Mouse (Mus musculus): Measurements from ENCODE around the gene Psg16. TPM values are rescaled to one million over a fixed set of nuclear protein-coding genes. Genes with fewer than 3 reads are reported as not detected.

The Psg16 gene
- polyA plus RNA-seq (2012; ENCODE audit: insufficient read depth, insufficient read length, low replicate concordance, missing spikeins), result not detected in 2 replicates

DNA sequence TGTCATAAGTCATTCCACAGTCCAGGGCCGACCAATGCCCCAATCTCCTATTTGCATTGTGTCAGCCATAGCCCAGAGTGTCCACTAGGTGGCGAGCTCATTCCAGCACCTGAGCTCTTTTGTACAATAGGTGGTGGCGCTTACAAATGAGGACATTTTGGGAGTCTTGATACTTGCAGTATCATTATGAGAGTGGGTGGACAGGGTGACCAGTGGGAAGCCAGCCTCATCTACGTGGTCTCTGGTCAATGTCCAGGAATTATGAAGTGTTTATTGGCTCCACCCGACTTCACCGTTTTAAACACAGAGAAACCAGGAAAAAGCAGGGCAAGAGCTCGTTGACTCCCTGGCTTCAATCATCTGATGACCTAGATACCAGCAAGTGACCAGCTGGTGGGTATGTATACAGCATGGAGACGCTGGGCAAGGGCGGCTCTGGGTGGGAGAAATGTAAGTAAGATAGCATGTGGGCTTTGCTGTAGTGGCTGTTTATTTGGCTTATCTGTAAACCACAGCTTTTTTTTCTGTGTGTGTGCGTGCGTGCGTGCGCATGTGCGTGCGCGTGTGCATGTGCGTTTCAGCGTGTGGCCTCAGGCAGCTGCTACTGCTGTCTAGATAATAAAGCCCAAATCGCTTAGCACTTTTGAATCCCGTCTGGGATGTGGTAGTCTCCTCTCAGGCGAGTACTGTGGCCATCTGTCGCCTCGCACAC, at the start of gene Psg16:
TSS of gene Psg16 (plus strand) at position 137 of the 712 bp plus-strand sequence.
- 0 out of 2 replicates have a peak, but pooled peaks have one; percentile 24 for TF ChIP-seq CTCF (IDR thresholded peaks at IDR 0.05; ENCODE audit: insufficient read depth, low read depth, low read length)
- TF ChIP-seq POLR2A (IDR thresholded peaks at IDR 0.05; ENCODE audit: insufficient read depth, low read depth, low read length), result no peak
- WGBS, result 70% methylated on average over 23 of the region's 23 CpGs

GRCm38 (mm10) chr7:17024141-17024540, 49.7 kb upstream of the Psg16 start:
- TF ChIP-seq CTCF (IDR thresholded peaks at IDR 0.05; ENCODE audit: insufficient read depth, low read depth, low read length) (no peak), POLR2A (IDR thresholded peaks at IDR 0.05; ENCODE audit: insufficient read depth, low read depth, low read length) (no peak)
- H3K4me3 ChIP-seq (ENCODE audit: insufficient read depth, low read depth, low read length), result no peak overlapping the region
- no peak overlapping the region for H3K27ac ChIP-seq (ENCODE audit: insufficient read depth, low read depth, low read length)
- 69% methylated on average over 6 of the region's 6 CpGs for WGBS
- peaks cover 51% of the 10 kb centered on the region for H3K4me1 ChIP-seq (ENCODE audit: control insufficient read depth, insufficient read depth, low read length)

More for the DNA sequence above, at the start of gene Psg16:
- Histone ChIP-seq H3K4me3 (ENCODE audit: insufficient read depth, low read depth, low read length) (no peak within 1 kb of the TSS), H3K27ac (ENCODE audit: insufficient read depth, low read depth, low read length) (no peak within 1 kb of the TSS), H3K4me1 (ENCODE audit: control insufficient read depth, insufficient read depth, low read length) (no peaks in the 10 kb centered on the region)

GRCm38 (mm10) chr7:17024814-17025504, 48.9 kb upstream of the Psg16 start:
- Histone ChIP-seq H3K4me3 (ENCODE audit: insufficient read depth, low read depth, low read length) (no peak overlapping the region), H3K27ac (ENCODE audit: insufficient read depth, low read depth, low read length) (no peak overlapping the region), H3K4me1 (ENCODE audit: control insufficient read depth, insufficient read depth, low read length) (peaks cover 51% of the 10 kb centered on the region)
- WGBS, result 53% methylated on average over 10 of the region's 10 CpGs
- TF ChIP-seq POLR2A (IDR thresholded peaks at IDR 0.05; ENCODE audit: insufficient read depth, low read depth, low read length) (0 out of 2 replicates have a peak, but pooled peaks have one; percentile 14), CTCF (IDR thresholded peaks at IDR 0.05; ENCODE audit: insufficient read depth, low read depth, low read length) (no peak)

DNA sequence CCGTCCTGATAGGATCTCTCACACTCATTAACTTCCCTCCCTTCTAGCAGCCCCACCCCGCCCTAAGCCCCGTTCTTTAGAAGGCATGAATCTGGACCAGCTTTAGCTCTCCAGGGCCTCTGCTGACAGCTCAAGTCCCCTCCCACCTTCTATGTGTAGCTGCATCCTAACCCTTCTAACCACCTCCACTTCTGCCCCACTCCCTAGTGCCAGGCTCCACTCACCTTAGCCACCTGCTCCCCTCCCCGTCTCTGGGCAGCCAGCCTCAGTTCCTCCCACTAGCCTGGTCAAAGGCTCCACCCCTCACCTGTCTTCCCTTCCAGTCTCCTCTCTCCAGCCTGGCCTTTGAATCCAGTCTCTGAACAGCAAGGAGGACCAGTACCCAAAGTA, 48.3 kb upstream of the Psg16 start:
- H3K4me1 ChIP-seq (ENCODE audit: control insufficient read depth, insufficient read depth, low read length), result peaks cover 51% of the 10 kb centered on the region
- no peak overlapping the region for H3K4me3 ChIP-seq (ENCODE audit: insufficient read depth, low read depth, low read length)
- 64% methylated on average over 4 of the region's 4 CpGs for WGBS
- no peak overlapping the region for H3K27ac ChIP-seq (ENCODE audit: insufficient read depth, low read depth, low read length)
- TF ChIP-seq CTCF (IDR thresholded peaks at IDR 0.05; ENCODE audit: insufficient read depth, low read depth, low read length), result no peak

- no peak overlapping the region for H3K27ac ChIP-seq (ENCODE audit: insufficient read depth, low read depth, low read length)
- TF ChIP-seq POLR2A (IDR thresholded peaks at IDR 0.05; ENCODE audit: insufficient read depth, low read depth, low read length), result no peak
- TF ChIP-seq CTCF (IDR thresholded peaks at IDR 0.05; ENCODE audit: insufficient read depth, low read depth, low read length), result no peak
- H3K4me1 ChIP-seq (ENCODE audit: control insufficient read depth, insufficient read depth, low read length), result peaks cover 48% of the 10 kb centered on the region
- H3K4me3 ChIP-seq (ENCODE audit: insufficient read depth, low read depth, low read length), result peak overlapping the region; percentile 89; the same call in 1 of the 2 replicates
- WGBS, result 68% methylated on average over 9 of the region's 9 CpGs
Observed at GRCm38 (mm10) chr7:17025896-17026622, 47.8 kb upstream of the Psg16 start.

- peak overlapping the region; percentile 81 for H3K27ac ChIP-seq (ENCODE audit: insufficient read depth, low read depth, low read length)
- TF ChIP-seq POLR2A (IDR thresholded peaks at IDR 0.05; ENCODE audit: insufficient read depth, low read depth, low read length) (no peak), CTCF (IDR thresholded peaks at IDR 0.05; ENCODE audit: insufficient read depth, low read depth, low read length) (no peak)
- 5% methylated on average over 24 of the region's 24 CpGs for WGBS
- H3K4me3 ChIP-seq (ENCODE audit: insufficient read depth, low read depth, low read length), result peak overlapping the region; percentile 89
- H3K4me1 ChIP-seq (ENCODE audit: control insufficient read depth, insufficient read depth, low read length), result peaks cover 45% of the 10 kb centered on the region
Observed at GRCm38 (mm10) chr7:17026710-17027587, 46.9 kb upstream of the Psg16 start.

DNA sequence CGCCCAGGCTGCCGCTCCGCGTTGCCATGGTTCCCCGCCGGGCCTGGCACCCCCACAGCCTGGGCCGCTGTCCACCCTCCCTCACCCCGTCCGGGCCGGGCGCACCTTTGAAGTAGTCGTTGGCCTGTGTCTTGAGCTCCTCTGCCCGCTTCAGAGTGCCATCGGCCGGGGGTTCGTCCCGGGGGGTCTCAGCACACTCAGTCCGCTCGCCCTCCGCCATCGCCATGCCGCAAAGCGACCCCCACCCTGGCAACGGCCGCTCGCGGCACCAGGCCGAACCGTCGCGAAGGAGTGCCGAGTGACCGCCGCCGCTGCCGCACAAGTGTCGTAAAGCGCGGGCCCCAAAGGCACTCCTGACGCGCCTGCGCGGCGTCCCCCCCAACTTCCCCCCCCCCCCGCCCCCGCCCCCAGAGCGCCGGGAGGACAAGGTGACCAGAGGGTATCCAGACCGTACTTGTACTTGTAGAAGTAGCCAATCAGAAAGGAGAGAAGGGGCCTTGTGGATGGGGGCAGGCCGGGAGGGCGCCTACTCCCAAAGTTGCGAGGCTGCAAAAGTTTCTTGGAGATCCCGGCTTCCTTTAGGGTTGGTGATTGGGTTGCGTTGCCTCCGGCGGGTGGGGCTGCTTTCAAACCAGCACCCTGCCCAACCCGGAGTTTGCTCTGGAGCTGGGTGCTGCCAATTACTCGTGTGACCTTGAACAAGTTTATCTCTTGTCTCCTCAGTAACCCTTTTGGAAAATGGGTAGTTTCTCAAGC, 46.1 kb upstream of the Psg16 start, which contains the start of gene Ppp5c:
TSS of gene Ppp5c (minus strand) at position 337 of the 756 bp plus-strand sequence.
- H3K4me1 ChIP-seq (ENCODE audit: control insufficient read depth, insufficient read depth, low read length), result peaks cover 38% of the 10 kb centered on the region
- TF ChIP-seq POLR2A (IDR thresholded peaks at IDR 0.05; ENCODE audit: insufficient read depth, low read depth, low read length), result peak; percentile 14; the same call in 1 of the 2 replicates
- no peak for TF ChIP-seq CTCF (IDR thresholded peaks at IDR 0.05; ENCODE audit: insufficient read depth, low read depth, low read length)
- peak within 1 kb of the TSS; percentile 81 for H3K27ac ChIP-seq (ENCODE audit: insufficient read depth, low read depth, low read length)
- under 1% methylated on average over 58 of the region's 58 CpGs for WGBS
- H3K4me3 ChIP-seq (ENCODE audit: insufficient read depth, low read depth, low read length), result peak within 1 kb of the TSS; percentile 89

All from olfactory bulb, adult 2 months (tissue).